Mouse (Mus musculus): Measurements from ENCODE around the gene Ces1f.

Gene Ces1f

GRCm38 (mm10) chr8:93221896-93222295 lies 57.7 kb downstream of the Ces1f start:
- in situ Hi-C loops (cut with MboI; ENCODE audit: low pct_unique_long_range_greater_than_20kb in 1 of 2, low sequenced_read_pairs in 2 of 2, unreplicated experiment in 1 of 2): no loop called here

- in situ Hi-C loops (cut with MboI; ENCODE audit: low pct_unique_long_range_greater_than_20kb in 1 of 2, low sequenced_read_pairs in 2 of 2, unreplicated experiment in 1 of 2): no loop called here
Observed at GRCm38 (mm10) chr8:93217867-93218266, 61.7 kb downstream of the Ces1f start.

- in situ Hi-C loops (cut with MboI; ENCODE audit: low pct_unique_long_range_greater_than_20kb in 1 of 2, low sequenced_read_pairs in 2 of 2, unreplicated experiment in 1 of 2): no loop called here
Observed at GRCm38 (mm10) chr8:93217375-93217774, 62.2 kb downstream of the Ces1f start.

GRCm38 (mm10) chr8:93211091-93211490 lies 68.5 kb downstream of the Ces1f start:
- in situ Hi-C loops (cut with MboI; ENCODE audit: low pct_unique_long_range_greater_than_20kb in 1 of 2, low sequenced_read_pairs in 2 of 2, unreplicated experiment in 1 of 2): no loop called here

All from mouse embryonic stem cell (cell line).